Mouse (Mus musculus) Muller cell, postnatal 12 days (primary cell): ENCODE results near the gene Rfx4.
A peak's percentile ranks its signal among the peaks of the same experiment; 100 is the strongest.

ENCODE experiments used
- DNase-seq: peaks from one replicate; pipeline ENCODE4 v3.0.0-alpha.2; 2015; ENCODE audit errors: inconsistent ontology term

Gene Rfx4

GRCm38 (mm10) chr10:84755786-84756203, at the start of gene Rfx4:
Rfx4 (plus strand) TSS chr10:84756062.
- DNase-seq = peak; percentile 16

GRCm38 (mm10) chr10:84706543-84706942, 49.3 kb upstream of the Rfx4 start:
- no peak for DNase-seq

GRCm38 (mm10) chr10:84707226-84707625, 48.6 kb upstream of the Rfx4 start:
- peak; percentile 72 for DNase-seq

- peak; percentile 13 for DNase-seq
Measured at GRCm38 (mm10) chr10:84707752-84708530, 47.9 kb upstream of the Rfx4 start.

GRCm38 (mm10) chr10:84710192-84710591, 45.7 kb upstream of the Rfx4 start:
- peak; percentile 14 for DNase-seq

GRCm38 (mm10) chr10:84710827-84711226, 45.0 kb upstream of the Rfx4 start:
- peak; percentile 35 for DNase-seq

- no peak for DNase-seq
Measured at GRCm38 (mm10) chr10:84711479-84711878, 44.4 kb upstream of the Rfx4 start.

- no peak for DNase-seq
Measured at GRCm38 (mm10) chr10:84711940-84712339, 43.9 kb upstream of the Rfx4 start.

- peak; percentile 61 for DNase-seq
Measured at GRCm38 (mm10) chr10:84712532-84712931, 43.3 kb upstream of the Rfx4 start.

- DNase-seq = peak; percentile 94
Measured at GRCm38 (mm10) chr10:84713043-84713442, 42.8 kb upstream of the Rfx4 start.

GRCm38 (mm10) chr10:84715639-84716038, 40.2 kb upstream of the Rfx4 start:
- DNase-seq = no peak

- DNase-seq = no peak
Measured at GRCm38 (mm10) chr10:84716581-84716980, 39.3 kb upstream of the Rfx4 start.

- DNase-seq = no peak
Measured at GRCm38 (mm10) chr10:84722711-84723110, 33.2 kb upstream of the Rfx4 start.

GRCm38 (mm10) chr10:84727005-84727404, 28.9 kb upstream of the Rfx4 start:
- DNase-seq = peak; percentile 40

- no peak for DNase-seq
Measured at GRCm38 (mm10) chr10:84727760-84728159, 28.1 kb upstream of the Rfx4 start.

GRCm38 (mm10) chr10:84730078-84730477, 25.8 kb upstream of the Rfx4 start:
- DNase-seq = no peak

- no peak for DNase-seq
Measured at GRCm38 (mm10) chr10:84730956-84731355, 24.9 kb upstream of the Rfx4 start.

GRCm38 (mm10) chr10:84733511-84733910, 22.4 kb upstream of the Rfx4 start:
- DNase-seq = peak; percentile 90

- peak; percentile 56 for DNase-seq
Measured at GRCm38 (mm10) chr10:84754851-84755785, 744 bp upstream of the Rfx4 start.

GRCm38 (mm10) chr10:84756435-84757095, 703 bp downstream of the Rfx4 start:
- DNase-seq = no peak

GRCm38 (mm10) chr10:84757426-84758199, 1.8 kb downstream of the Rfx4 start:
- DNase-seq = no peak
